In the genomic region with DNA sequence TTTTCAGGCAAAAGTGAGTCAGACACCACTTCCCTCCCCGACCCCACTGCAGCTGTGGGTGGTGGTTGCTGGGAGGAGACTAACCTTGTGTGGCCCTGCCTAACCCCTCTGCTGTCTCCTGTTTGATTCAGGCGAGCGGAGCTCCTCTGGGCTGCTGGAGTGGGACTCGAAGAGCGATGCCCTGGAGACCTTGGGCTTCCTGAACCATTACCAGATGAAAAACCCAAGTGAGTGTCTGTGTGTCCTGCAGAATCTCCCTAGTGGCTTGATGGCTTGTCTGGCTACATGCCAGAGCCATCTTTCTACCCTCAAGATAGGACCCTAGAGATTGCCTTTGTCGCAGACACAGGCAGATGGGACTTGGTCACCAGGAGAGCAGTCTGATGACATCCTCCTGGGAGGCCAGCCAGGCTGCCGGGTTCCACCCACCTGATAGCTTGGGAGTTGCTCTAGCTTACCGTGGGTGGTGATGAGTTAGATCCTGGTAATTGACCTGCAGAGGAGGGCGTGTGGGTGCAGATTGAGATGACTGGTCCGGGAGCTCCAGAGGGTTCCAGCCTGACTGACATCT, we compare ENCODE assay signal across 9 mouse cellular contexts. TPM values are rescaled to one million over a fixed set of nuclear protein-coding genes. Genes with fewer than 3 reads are reported as not detected.
DNase-seq lines count a peak whose midpoint lies in the region; ATAC-seq and TF ChIP-seq lines count a peak whose summit lies in the region.
"Had no signal": no experiment of that assay in that cellular context is flagged by ENCODE, and none has a peak within 500 bp of the region (broad histone marks: within the 10 kb centered on the region; RNA-seq: fewer than 3 reads in every experiment).

No protein-coding gene starts in this region.

- peak overlapping the region; percentile 59 for H3K27ac ChIP-seq in forebrain, embryonic 10.5 days
- no peak overlapping the region for H3K27ac ChIP-seq in forebrain, embryonic 11.5 days (ENCODE audit: low read depth, low read length)
- H3K27ac ChIP-seq in kidney, postnatal 0 days = 0 out of 2 replicates have a peak overlapping the region, but pooled peaks have one; percentile 40
- peak overlapping the region; percentile 46; the same call in 1 of the 2 replicates for H3K27ac ChIP-seq in neural tube, embryonic 15.5 days (replicated peaks)

- peaks cover 71% of the 10 kb centered on the region for H3K36me3 ChIP-seq in forebrain, embryonic 10.5 days (replicated peaks)
- peaks cover 46% of the 10 kb centered on the region for H3K36me3 ChIP-seq in forebrain, embryonic 11.5 days (ENCODE audit: control insufficient read depth, insufficient read depth, low read length)
- peaks cover 59% of the 10 kb centered on the region for H3K36me3 ChIP-seq in kidney, postnatal 0 days (ENCODE audit: insufficient read depth, low read length)
- peaks cover 64% of the 10 kb centered on the region for H3K36me3 ChIP-seq in neural tube, embryonic 15.5 days

- H3K27me3 ChIP-seq in forebrain, embryonic 10.5 days (ENCODE audit: poor library complexity, severe bottlenecking) = no peaks in the 10 kb centered on the region
- H3K27me3 ChIP-seq in forebrain, embryonic 11.5 days (ENCODE audit: control insufficient read depth, insufficient read depth, low read length) = no peaks in the 10 kb centered on the region
- no peaks in the 10 kb centered on the region for H3K27me3 ChIP-seq in kidney, postnatal 0 days (ENCODE audit: insufficient read depth, low read length)
- H3K27me3 ChIP-seq in neural tube, embryonic 15.5 days (replicated peaks) = no peaks in the 10 kb centered on the region

- H3K4me1 ChIP-seq in forebrain, embryonic 10.5 days = peaks cover 67% of the 10 kb centered on the region
- peaks cover 16% of the 10 kb centered on the region; the same call in 1 of the 2 replicates for H3K4me1 ChIP-seq in forebrain, embryonic 11.5 days (replicated peaks; ENCODE audit: control insufficient read depth, insufficient read depth, low read length)
- H3K4me1 ChIP-seq in kidney, postnatal 0 days (replicated peaks; ENCODE audit: insufficient read depth, low read length) = peaks cover 13% of the 10 kb centered on the region
- H3K4me1 ChIP-seq in neural tube, embryonic 15.5 days = peaks cover 58% of the 10 kb centered on the region

- ATAC-seq in forebrain, embryonic 11.5 days (replicated peaks; ENCODE audit: low FRiP score) = no peak
- ATAC-seq in kidney, postnatal 0 days (replicated peaks; ENCODE audit: low FRiP score, low read depth) = no peak
- no peak for ATAC-seq in neural tube, embryonic 15.5 days (ENCODE audit: low FRiP score)

- TF ChIP-seq CTCF in kidney, postnatal 0 days (IDR thresholded peaks at IDR 0.05; ENCODE audit: low read depth) = no peak

- 88% methylated on average over 10 of the region's 10 CpGs for WGBS in forebrain, embryonic 10.5 days
- WGBS in forebrain, embryonic 11.5 days = 85% methylated on average over 10 of the region's 10 CpGs
- 50% methylated on average over 10 of the region's 10 CpGs for WGBS in kidney, postnatal 0 days
- WGBS in neural tube, embryonic 15.5 days = 48% methylated on average over 10 of the region's 10 CpGs

- DNase-seq in forebrain, embryonic 10.5 days (ENCODE audit: extremely low spot score, low spot score) = no peak
- DNase-seq in forebrain, embryonic 11.5 days (ENCODE audit: low spot score) = no peak
- DNase-seq in right cerebral cortex, adult 18-20 months = peak; percentile 71
- DNase-seq in right cerebral cortex, postnatal 4 days = no peak
- DNase-seq in gastrocnemius, postnatal 10 days = peak; percentile 53
- no peak for DNase-seq in kidney, postnatal 0 days (ENCODE audit: low spot score)
- DNase-seq in thymus, postnatal 0 days (ENCODE audit: low spot score) = no peak

- H3K4me2 ChIP-seq in forebrain, embryonic 11.5 days (ENCODE audit: low read depth, low read length, severe bottlenecking) = no peak overlapping the region
- no peak overlapping the region for H3K4me2 ChIP-seq in kidney, postnatal 0 days (ENCODE audit: low read length)
- H3K4me2 ChIP-seq in neural tube, embryonic 15.5 days = no peak overlapping the region

- no peak overlapping the region for H3K4me3 ChIP-seq in forebrain, embryonic 10.5 days
- H3K4me3 ChIP-seq in forebrain, embryonic 11.5 days (ENCODE audit: low read depth, low read length) = no peak overlapping the region
- no peak overlapping the region for H3K4me3 ChIP-seq in kidney, postnatal 0 days (replicated peaks; ENCODE audit: low read depth, low read length)
- H3K4me3 ChIP-seq in neural tube, embryonic 15.5 days (replicated peaks) = no peak overlapping the region

- no peaks in the 10 kb centered on the region for H3K9me3 ChIP-seq in forebrain, embryonic 10.5 days
- no peaks in the 10 kb centered on the region for H3K9me3 ChIP-seq in forebrain, embryonic 11.5 days (ENCODE audit: control insufficient read depth, low read length)
- no peaks in the 10 kb centered on the region for H3K9me3 ChIP-seq in kidney, postnatal 0 days (replicated peaks; ENCODE audit: low read length)
- H3K9me3 ChIP-seq in neural tube, embryonic 15.5 days (replicated peaks) = no peaks in the 10 kb centered on the region

- no peak overlapping the region for H3K9ac ChIP-seq in forebrain, embryonic 11.5 days (ENCODE audit: low read length)
- H3K9ac ChIP-seq in kidney, postnatal 0 days (ENCODE audit: low read depth, low read length) = no peak overlapping the region
- H3K9ac ChIP-seq in neural tube, embryonic 15.5 days (replicated peaks) = no peak overlapping the region

RNA-seq across cellular contexts. Expression of a gene that starts 3.7 kb away (rescaled TPM):
- polyA plus RNA-seq in forebrain, embryonic 10.5 days (2016; fragmentation: Nextera tagmentation; extraction: Ambion mirVana) = 68.5 and 72.0 TPM in 2 replicates
- polyA plus RNA-seq in forebrain, embryonic 11.5 days (2014; fragmentation: Nextera tagmentation; extraction: Ambion mirVana) = 70.6 and 74.0 TPM in 2 replicates
- 100 to 1,000 TPM; 182 to 227 TPM for total RNA-seq in gastrocnemius, postnatal 10 days (2021)
- polyA plus RNA-seq in kidney, postnatal 0 days (2015; fragmentation: Nextera tagmentation; extraction: Ambion mirVana) = 330 and 348 TPM in 2 replicates
- 91.4 and 114 TPM in 2 replicates for polyA plus RNA-seq in neural tube, embryonic 15.5 days (2015; fragmentation: Nextera tagmentation; extraction: Ambion mirVana)
- 167 and 184 TPM in 2 replicates for polyA plus RNA-seq in thymus, postnatal 0 days (2015; fragmentation: Nextera tagmentation; extraction: Ambion mirVana)

RNA-seq across cellular contexts. Expression of a gene that starts 12.3 kb away (rescaled TPM):
- 2.9 and 3.1 TPM in 2 replicates for polyA plus RNA-seq in forebrain, embryonic 10.5 days (2016; fragmentation: Nextera tagmentation; extraction: Ambion mirVana)
- polyA plus RNA-seq in forebrain, embryonic 11.5 days (2014; fragmentation: Nextera tagmentation; extraction: Ambion mirVana) = 1.1 and 1.7 TPM in 2 replicates
- total RNA-seq in gastrocnemius, postnatal 10 days (2021) = 1 to 10 TPM; 3.7 to 7.4 TPM
- 10.8 and 10.9 TPM in 2 replicates for polyA plus RNA-seq in kidney, postnatal 0 days (2015; fragmentation: Nextera tagmentation; extraction: Ambion mirVana)
- polyA plus RNA-seq in neural tube, embryonic 15.5 days (2015; fragmentation: Nextera tagmentation; extraction: Ambion mirVana) = 5.4 and 85.2 TPM in 2 replicates
- 10.1 and 12.0 TPM in 2 replicates for polyA plus RNA-seq in thymus, postnatal 0 days (2015; fragmentation: Nextera tagmentation; extraction: Ambion mirVana)

RNA-seq across cellular contexts. Expression of a gene that starts 13.0 kb away (rescaled TPM):
- 325 and 336 TPM in 2 replicates for polyA plus RNA-seq in forebrain, embryonic 10.5 days (2016; fragmentation: Nextera tagmentation; extraction: Ambion mirVana)
- 338 and 382 TPM in 2 replicates for polyA plus RNA-seq in forebrain, embryonic 11.5 days (2014; fragmentation: Nextera tagmentation; extraction: Ambion mirVana)
- 100 to 1,000 TPM; 244 to 291 TPM for total RNA-seq in gastrocnemius, postnatal 10 days (2021)
- polyA plus RNA-seq in kidney, postnatal 0 days (2015; fragmentation: Nextera tagmentation; extraction: Ambion mirVana) = 232 TPM in 2 replicates
- 158 and 164 TPM in 2 replicates for polyA plus RNA-seq in neural tube, embryonic 15.5 days (2015; fragmentation: Nextera tagmentation; extraction: Ambion mirVana)
- polyA plus RNA-seq in thymus, postnatal 0 days (2015; fragmentation: Nextera tagmentation; extraction: Ambion mirVana) = 285 and 358 TPM in 2 replicates

RNA-seq across cellular contexts. Expression of a gene that starts 32.6 kb away (rescaled TPM):
- 3.4 and 3.8 TPM in 2 replicates for polyA plus RNA-seq in forebrain, embryonic 10.5 days (2016; fragmentation: Nextera tagmentation; extraction: Ambion mirVana)
- polyA plus RNA-seq in forebrain, embryonic 11.5 days (2014; fragmentation: Nextera tagmentation; extraction: Ambion mirVana) = 2.1 and 2.4 TPM in 2 replicates
- total RNA-seq in gastrocnemius, postnatal 10 days (2021) = 1 to 10 TPM in 1 of 2 experiments, under 1 TPM in 1; 0.63 to 1.7 TPM
- 5.2 and 6.3 TPM in 2 replicates for polyA plus RNA-seq in kidney, postnatal 0 days (2015; fragmentation: Nextera tagmentation; extraction: Ambion mirVana)
- 2.9 and 7.0 TPM in 2 replicates for polyA plus RNA-seq in neural tube, embryonic 15.5 days (2015; fragmentation: Nextera tagmentation; extraction: Ambion mirVana)
- 75.9 and 105 TPM in 2 replicates for polyA plus RNA-seq in thymus, postnatal 0 days (2015; fragmentation: Nextera tagmentation; extraction: Ambion mirVana)

RNA-seq across cellular contexts. Expression of a gene that starts 42.3 kb away (rescaled TPM):
- 0.26 and 0.42 TPM in 2 replicates for polyA plus RNA-seq in forebrain, embryonic 10.5 days (2016; fragmentation: Nextera tagmentation; extraction: Ambion mirVana)
- 0.52 and 0.88 TPM in 2 replicates for polyA plus RNA-seq in forebrain, embryonic 11.5 days (2014; fragmentation: Nextera tagmentation; extraction: Ambion mirVana)
- total RNA-seq in gastrocnemius, postnatal 10 days (2021) = under 1 TPM in 1 of 2 experiments, not detected in 1; 0.56 TPM
- 1.3 and 1.7 TPM in 2 replicates for polyA plus RNA-seq in kidney, postnatal 0 days (2015; fragmentation: Nextera tagmentation; extraction: Ambion mirVana)
- polyA plus RNA-seq in neural tube, embryonic 15.5 days (2015; fragmentation: Nextera tagmentation; extraction: Ambion mirVana) = 3.3 and 4.8 TPM in 2 replicates
- 0.99 and 1.1 TPM in 2 replicates for polyA plus RNA-seq in thymus, postnatal 0 days (2015; fragmentation: Nextera tagmentation; extraction: Ambion mirVana)
- total RNA-seq: hematopoietic stem cell, adult 5-6 weeks had no signal

Comparison
In these comparisons a context has a peak if more than half of its experiments do, and no peak if none do; other contexts are left out.
1. DNase-seq: peak in right cerebral cortex, adult 18-20 months (single experiment) and gastrocnemius, postnatal 10 days (single experiment); none in forebrain, embryonic 10.5 days (single experiment), forebrain, embryonic 11.5 days (single experiment), right cerebral cortex, postnatal 4 days (single experiment), kidney, postnatal 0 days (single experiment) and thymus, postnatal 0 days (single experiment).